Mouse (Mus musculus) left cerebral cortex, adult 2 months (tissue): ENCODE results near the gene Gnptg. TPM values are rescaled to one million over a fixed set of nuclear protein-coding genes. Genes with fewer than 3 reads are reported as not detected.

Experiments used
- DNase-seq, 2 experiments: peaks; one replicate each; pipeline ENCODE4 v3.0.0; 2021 to 2022; ENCODE audit warnings: low spot score in 2 of 2, mixed read lengths in 1 of 2; ENCODE audit errors: extremely low spot score in 1 of 2
- H3K27ac ChIP-seq: fragments of 200-600 bp; 2 replicates; pipeline ENCODE4 v1.8.1; 2022
- H3K4me3 ChIP-seq: fragments of 200-600 bp; 2 replicates; pipeline ENCODE4 v1.8.1; 2022
- CTCF ChIP-seq: fragments of 200-600 bp; IDR thresholded peaks from 2 replicates; pipeline ENCODE4 v1.8.1; 2022; ENCODE audit warnings: antibody characterized with exemption, mild to moderate bottlenecking, moderate library complexity
- intact Hi-C: fragments of 180-260 bp; cut with DNase I; formaldehyde crosslinking; loops from one replicate; pipeline ENCODE4 v1.15.1; 2025
- long read RNA-seq, 2 experiments: library from polyadenylated mRNA; stranded (forward); transcript quantifications; one replicate each; pipeline ENCODE4 v2.0.0; 2021; ENCODE audit warnings: borderline mapping rate in 2 of 2
- total RNA-seq, 2 experiments: library from RNA; stranded (reverse); gene quantifications; 2 replicates each; pipeline ENCODE4 v1.2.3; 2021

Gnptg gene
- total RNA-seq = 10 to 100 TPM; 78.1 to 81.4 TPM
- long read RNA-seq, experiment 1, transcript Gnptg-201 (11 exons, 1,234 nt) = major isoform, 35 of 68 reads
- long read RNA-seq, experiment 1, partial matches to known transcripts = 2 of 68 reads
- long read RNA-seq, experiment 1, other reads (novel, unspliced or antisense) = 31 of 68 reads
- long read RNA-seq, experiment 2, transcript Gnptg-201 (11 exons, 1,234 nt) = major isoform, 26 of 56 reads
- long read RNA-seq, experiment 2, partial matches to known transcripts = 5 of 56 reads
- long read RNA-seq, experiment 2, other reads (novel, unspliced or antisense) = 25 of 56 reads

GRCm38 (mm10) chr17:25239695-25240636, at the start of gene Gnptg, which contains the start of gene Tsr3:
Gnptg (minus strand) TSS chr17:25240124.
Tsr3 (plus strand) TSS chr17:25240170.
- no peak for TF ChIP-seq CTCF
- Histone ChIP-seq H3K27ac (peak within 1 kb of the TSS; percentile 92), H3K4me3 (peak within 1 kb of the TSS; percentile 99)
- peak; percentile 82 to 84 for DNase-seq
- intact Hi-C loops = no loop called here

GRCm38 (mm10) chr17:25288842-25289241, 48.9 kb upstream of the Gnptg start:
- Histone ChIP-seq H3K27ac (no peak overlapping the region), H3K4me3 (no peak overlapping the region)
- TF ChIP-seq CTCF = peak; percentile 81
- DNase-seq = peak; percentile 35
- intact Hi-C loops = loop anchor here (2.0 to 5.0 kb wide), 2 partner anchors 76 to 183 kb away; no protein-coding TSS in a partner anchor

GRCm38 (mm10) chr17:25285033-25285432, 45.1 kb upstream of the Gnptg start:
- Histone ChIP-seq H3K4me3 (no peak overlapping the region), H3K27ac (no peak overlapping the region)
- peak; percentile 93 for TF ChIP-seq CTCF
- intact Hi-C loops = loop anchor here (5.0 kb wide), 1 partner anchor 187 kb away; no protein-coding TSS in a partner anchor
- peak; percentile 35 to 42 for DNase-seq

- TF ChIP-seq CTCF = no peak
- intact Hi-C loops = no loop called here
Observed at GRCm38 (mm10) chr17:25282133-25282532, 42.2 kb upstream of the Gnptg start.

GRCm38 (mm10) chr17:25275833-25276232, 35.9 kb upstream of the Gnptg start:
- intact Hi-C loops = no loop called here
- no peak overlapping the region for H3K27ac ChIP-seq
- DNase-seq = no peak
- no peak for TF ChIP-seq CTCF
- no peak overlapping the region for H3K4me3 ChIP-seq

More at GRCm38 (mm10) chr17:25282133-25282532, 42.2 kb upstream of the Gnptg start:
- Histone ChIP-seq H3K27ac (no peak overlapping the region), H3K4me3 (no peak overlapping the region)
- no peak for DNase-seq

- intact Hi-C loops = loop anchor here (5.0 kb wide), 2 partner anchors 92 to 157 kb away; partner anchors contain the start of genes BC003965 and Telo2
- TF ChIP-seq CTCF = no peak
- DNase-seq = no peak
Observed at GRCm38 (mm10) chr17:25274571-25275346, 34.8 kb upstream of the Gnptg start, which contains the start of gene Ube2i. Ube2i (minus strand) TSS chr17:25274622.

GRCm38 (mm10) chr17:25273706-25274501, 34.0 kb upstream of the Gnptg start:
- TF ChIP-seq CTCF = peak; percentile 72
- H3K27ac ChIP-seq = peak overlapping the region; percentile 100
- peak; percentile 95 to 96 for DNase-seq
- peak overlapping the region; percentile 99 for H3K4me3 ChIP-seq
- intact Hi-C loops = loop anchor here (5.0 kb wide), 2 partner anchors 92 to 157 kb away; partner anchors contain the start of genes BC003965 and Telo2

More at GRCm38 (mm10) chr17:25274571-25275346, 34.8 kb upstream of the Gnptg start, which contains the start of gene Ube2i:
- H3K4me3 ChIP-seq = peak within 1 kb of the TSS; percentile 99
- H3K27ac ChIP-seq = peak within 1 kb of the TSS; percentile 100

- intact Hi-C loops = loop anchor here (5.0 kb wide), 2 partner anchors 91 to 156 kb away; partner anchors contain the start of genes BC003965 and Telo2
- DNase-seq = peak; percentile 88
- H3K4me3 ChIP-seq = peak overlapping the region; percentile 99
- H3K27ac ChIP-seq = peak overlapping the region; percentile 100
- TF ChIP-seq CTCF = no peak; the same call in 1 of the 2 replicates
Observed at GRCm38 (mm10) chr17:25272951-25273705, 33.2 kb upstream of the Gnptg start.

GRCm38 (mm10) chr17:25272326-25272725, 32.4 kb upstream of the Gnptg start:
- intact Hi-C loops = loop anchor here (5.0 kb wide), 2 partner anchors 90 to 155 kb away; partner anchors contain the start of genes BC003965 and Telo2
- no peak for TF ChIP-seq CTCF
- Histone ChIP-seq H3K27ac (peak overlapping the region; percentile 100; the same call in 1 of the 2 replicates), H3K4me3 (peak overlapping the region; percentile 99)
- DNase-seq = no peak
